Mouse (Mus musculus) right cerebral cortex, adult 2 months (tissue): ENCODE measurements at regions not wholly inside any gene's neighbourhood (a gene's known extent, or its start where the extent isn't known, plus 50 kb on each side); places are given as distances from the start of the nearest gene placed in this dataset.

Experiments used
- DNase-seq, 2 experiments: peaks; one replicate each; pipeline ENCODE4 v3.0.0; 2021 to 2022; ENCODE audit warnings: low spot score in 2 of 2

DNA sequence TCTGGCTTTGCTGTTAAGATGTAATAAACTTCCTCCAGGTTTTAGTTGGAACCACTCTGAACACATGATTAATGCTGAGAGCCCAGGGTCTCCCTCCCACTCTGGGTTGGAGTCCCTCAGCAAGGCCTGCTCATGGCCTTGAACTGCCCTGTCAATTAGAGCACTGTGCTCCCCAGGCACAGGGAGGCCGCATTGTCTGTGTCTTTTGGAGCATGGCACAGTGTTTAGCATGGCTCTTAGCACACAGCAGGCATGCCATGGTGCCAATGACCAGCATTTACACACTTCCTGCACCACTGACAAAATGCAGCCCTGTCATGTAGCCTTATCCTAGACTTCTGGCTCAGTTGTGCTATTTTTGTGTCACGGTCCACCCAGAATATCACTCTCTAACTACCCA lies 398.2 kb upstream of the Mmadhc start:
- no peak for DNase-seq

GRCm38 (mm10) chr2:50693784-50694350 lies 397.3 kb upstream of the Mmadhc start:
- DNase-seq, result peak; percentile 4 to 5

DNA sequence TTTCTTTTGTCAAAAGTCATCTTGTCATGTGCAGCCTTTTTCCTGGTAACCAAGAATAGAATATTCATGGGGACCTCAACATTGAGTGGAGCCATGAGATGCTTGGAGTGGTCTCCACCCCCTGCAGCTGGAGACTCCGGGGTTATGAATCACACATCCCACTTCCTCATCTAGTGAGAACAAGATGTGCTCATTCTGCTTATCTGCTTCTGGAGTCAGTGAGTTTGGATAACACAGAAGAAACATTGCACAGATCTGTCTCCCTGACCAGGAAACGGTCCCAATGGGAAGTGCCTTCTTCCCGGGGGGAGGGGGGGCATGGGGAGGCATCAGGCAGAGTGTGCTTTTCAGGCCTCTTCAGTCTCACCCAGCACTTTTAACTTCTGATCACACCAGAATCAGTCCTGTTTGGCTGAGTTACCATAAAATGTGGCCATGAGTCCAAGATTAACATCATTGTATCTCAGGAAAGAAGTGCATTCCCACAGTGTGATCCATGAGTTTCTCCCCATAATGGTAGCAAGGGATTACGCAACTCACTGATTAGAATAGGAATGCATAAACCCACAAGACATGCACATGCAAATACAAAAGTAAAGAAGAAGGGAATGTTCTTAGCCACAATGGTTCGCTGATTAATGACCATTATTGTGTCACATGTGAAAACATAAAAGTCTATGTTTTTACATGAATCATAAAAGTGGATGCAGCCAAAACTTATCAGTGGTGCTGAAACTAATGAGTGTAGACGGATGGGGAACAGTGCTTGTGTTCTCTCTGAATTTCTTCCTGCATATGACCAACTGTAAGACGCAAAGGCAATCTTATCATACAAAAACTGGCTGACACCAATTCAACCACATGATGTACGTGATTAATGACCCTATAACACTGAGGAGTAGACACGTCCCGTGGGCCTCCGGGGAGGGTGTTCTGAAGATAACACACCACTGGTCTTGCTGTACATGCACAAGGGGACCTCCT lies 393.8 kb upstream of the Mmadhc start:
- no peak for DNase-seq

- DNase-seq, result no peak
Observed at GRCm38 (mm10) chr2:50687672-50688151, 391.1 kb upstream of the Mmadhc start.

GRCm38 (mm10) chr2:50687222-50687621 lies 390.6 kb upstream of the Mmadhc start:
- no peak for DNase-seq

DNA sequence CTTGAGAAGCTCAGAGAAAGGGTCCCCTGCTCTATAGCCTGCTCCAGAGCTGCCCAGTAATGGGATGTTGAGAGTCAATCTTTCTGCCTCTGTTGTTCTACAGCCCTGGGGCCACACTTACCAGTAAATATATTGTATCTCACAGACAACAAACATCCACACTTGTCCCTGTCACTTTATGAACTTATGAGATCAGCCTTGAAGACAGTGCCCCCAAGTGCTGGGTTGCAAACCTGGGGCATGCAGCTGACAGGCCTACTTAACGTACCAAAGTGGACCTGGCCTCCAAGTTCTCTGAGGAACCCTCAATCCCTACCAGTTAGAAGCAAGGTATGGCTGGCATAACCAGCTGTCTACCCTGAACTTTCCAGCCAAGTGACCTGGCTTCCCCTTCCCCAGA lies 380.9 kb upstream of the Mmadhc start:
- no peak for DNase-seq

- no peak for DNase-seq
Observed at GRCm38 (mm10) chr2:50675736-50676550, 379.3 kb upstream of the Mmadhc start.

DNA sequence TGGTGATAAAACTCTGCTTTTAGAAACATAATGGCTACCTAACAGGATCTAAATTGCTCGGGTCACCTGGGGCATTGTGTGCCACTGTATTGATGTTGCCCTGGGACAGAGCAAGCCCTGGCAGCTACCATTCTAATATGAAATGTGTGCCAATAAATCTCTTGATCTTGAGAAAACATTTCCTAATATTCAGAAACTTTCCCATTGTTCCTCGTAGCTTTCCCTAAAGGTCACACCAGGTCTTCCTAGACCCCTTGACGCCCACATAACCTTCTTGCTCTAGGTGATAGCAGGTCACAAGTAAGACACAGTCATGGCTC lies 378.2 kb upstream of the Mmadhc start:
- DNase-seq, result no peak

DNA sequence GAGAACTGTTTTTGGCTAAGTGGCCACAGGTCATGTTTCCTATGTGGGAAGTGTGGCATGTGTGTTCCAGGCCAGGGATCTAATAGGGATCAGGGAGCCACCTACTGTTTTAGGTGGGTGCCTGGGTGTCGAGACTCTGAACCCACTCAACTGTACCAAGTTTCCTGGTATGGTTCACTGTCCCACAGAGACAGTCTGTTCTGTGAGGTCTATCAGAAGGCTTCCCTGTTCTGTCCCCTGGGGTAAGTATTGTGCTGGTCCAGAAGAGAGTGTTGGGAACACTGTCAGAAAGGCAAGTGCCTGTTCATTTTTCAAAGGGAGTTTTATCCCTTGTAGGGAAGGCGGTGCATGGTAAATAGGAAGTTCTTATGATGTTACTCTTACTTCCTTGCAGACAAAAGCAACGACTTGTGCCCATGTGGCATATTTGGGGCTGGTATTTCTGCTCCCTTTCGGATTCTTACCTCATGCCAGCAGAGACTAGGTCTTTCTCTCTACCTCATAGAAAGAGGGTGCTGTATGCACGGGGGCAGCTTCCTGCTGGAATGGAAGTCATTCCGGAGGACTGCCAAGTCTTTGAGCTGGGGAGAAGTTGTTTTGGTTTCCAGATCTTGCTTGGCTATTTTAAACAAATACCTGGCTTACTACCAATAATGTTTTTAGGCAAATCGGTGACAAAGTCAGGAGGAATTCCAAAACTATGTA lies 377.7 kb upstream of the Mmadhc start:
- DNase-seq, result no peak

DNA sequence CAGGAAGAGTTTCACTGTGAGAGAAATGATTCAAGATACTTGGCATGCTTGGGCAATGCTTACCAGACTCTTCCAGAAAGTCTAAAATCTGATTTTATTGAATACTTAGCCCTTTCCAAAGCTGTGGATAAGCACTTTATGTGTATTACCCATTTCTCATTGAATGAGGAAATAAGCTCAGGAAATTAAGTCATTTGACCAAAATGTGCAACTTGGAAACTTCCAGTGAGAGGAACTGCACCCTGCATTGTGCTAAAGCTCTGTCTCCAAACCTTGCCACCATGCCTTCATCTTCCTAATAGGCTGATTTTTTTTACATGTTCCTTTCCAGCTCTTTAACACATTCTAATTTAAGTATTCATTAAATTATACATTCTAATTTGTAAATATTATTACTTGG lies 372.7 kb upstream of the Mmadhc start:
- DNase-seq, result no peak

DNA sequence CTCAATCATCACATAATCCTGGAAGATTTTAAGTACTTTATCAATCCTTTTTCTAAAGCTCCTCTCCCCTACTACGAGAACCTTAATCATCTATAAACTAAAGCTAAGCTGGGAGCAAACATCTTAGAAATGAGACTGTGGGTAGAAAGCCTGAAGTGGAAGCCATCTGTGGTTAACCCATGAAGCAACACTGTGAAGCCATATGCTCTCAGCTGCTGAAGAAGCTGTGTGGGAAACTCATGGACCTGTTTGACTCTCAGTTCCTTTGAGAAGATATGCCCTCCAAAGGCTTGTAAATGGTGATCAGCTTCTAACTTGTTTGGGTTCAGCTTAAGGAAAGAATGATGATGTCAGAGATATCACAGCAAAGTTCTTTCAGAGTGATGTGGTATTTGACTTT lies 372.2 kb upstream of the Mmadhc start:
- no peak for DNase-seq

DNA sequence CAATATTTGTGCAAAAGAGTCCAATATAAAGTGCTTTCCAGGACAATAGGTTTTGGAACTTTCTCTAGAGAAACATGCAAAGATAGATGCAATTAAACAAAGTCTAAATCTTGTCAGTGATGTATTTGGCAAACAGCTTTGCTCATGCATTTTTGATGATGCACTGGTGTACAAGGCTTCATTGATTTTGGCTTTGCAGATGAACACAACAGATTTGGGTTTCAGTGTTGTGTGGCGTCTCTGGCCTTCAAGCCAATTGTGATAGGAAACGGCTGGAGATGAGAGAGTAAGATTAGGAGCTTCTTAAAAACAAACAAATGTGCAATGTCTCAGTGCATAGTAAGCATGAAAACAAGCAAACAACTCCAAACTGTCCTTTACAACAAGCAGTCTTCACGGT lies 370.6 kb upstream of the Mmadhc start:
- no peak for DNase-seq

DNA sequence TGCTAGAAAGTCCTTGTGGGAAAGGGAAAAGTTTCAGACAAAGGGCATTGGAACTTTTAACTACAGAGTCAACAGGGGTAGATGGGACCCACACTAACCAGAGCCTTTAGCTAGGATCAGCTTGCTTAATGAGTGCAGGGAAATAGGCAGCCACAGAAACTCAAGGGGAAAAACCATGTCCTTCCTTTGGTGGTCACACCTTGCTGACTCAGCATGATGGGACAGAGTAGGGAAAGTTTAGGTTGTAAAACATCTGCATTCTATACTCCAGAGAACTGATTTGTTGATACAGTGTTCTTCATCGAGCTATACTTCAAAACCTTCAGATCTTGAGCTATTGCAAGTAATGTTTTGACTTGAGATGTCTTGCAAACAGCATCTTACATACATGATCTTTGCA lies 365.9 kb upstream of the Mmadhc start:
- DNase-seq, result no peak

DNA sequence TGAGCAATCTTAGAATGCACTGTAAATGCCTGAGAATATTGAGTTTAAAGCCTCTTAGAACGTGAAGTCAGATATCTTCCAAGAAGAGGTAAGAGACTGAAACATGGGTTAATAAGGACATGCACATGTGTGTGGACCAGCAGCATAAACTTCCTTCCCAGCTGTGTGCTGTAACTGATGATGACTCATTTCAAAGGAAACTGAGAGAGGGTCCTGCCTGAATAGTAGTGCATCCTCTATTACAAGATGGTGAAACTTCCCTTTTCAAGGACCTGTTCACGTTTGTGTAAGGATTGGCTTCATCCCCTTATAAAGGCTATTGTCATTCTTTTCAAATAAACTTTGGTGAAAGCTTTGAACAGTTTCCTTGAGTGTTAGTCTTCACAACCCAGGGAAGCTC lies 363.4 kb upstream of the Mmadhc start:
- DNase-seq, result no peak

DNA sequence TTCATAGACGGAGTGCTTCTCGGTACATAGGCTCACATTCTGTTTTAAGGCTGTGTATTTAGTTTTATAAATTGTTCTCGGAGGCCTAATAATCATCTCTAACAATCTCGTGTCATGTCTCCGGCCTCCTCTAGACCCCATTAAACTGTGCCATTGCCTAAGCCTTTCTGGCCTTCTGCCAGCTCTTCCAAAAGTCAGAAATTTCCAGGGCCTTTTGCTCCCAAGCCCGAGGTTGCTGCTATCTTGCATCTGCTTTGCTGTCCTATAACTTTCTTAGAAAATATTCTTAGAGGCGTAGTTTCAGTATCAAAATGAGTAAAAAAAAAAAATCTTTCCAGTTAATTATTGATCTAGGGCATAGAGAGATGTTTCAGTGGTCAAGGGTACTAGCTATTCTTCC lies 361.2 kb upstream of the Mmadhc start:
- no peak for DNase-seq

DNA sequence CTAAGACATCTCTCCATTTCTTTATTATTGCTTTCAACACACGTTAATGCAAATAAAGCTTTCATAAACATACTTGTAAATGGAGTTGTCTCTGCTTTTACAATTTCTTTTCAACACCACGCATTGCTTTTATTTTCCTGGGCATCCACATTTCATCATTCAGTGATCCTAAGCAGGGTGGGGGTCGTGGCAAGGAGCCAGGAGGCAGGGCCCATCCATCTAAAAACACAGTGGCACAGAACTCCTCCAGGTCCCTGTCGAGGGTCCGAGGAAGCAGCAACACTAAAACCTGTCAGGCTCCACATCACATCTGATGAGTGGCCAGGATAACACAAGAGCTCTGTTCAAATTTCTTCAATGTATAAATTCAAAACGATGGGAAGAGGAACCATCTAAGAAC lies 359.8 kb upstream of the Mmadhc start:
- no peak for DNase-seq

GRCm38 (mm10) chr2:50654953-50655324 lies 358.3 kb upstream of the Mmadhc start:
- DNase-seq, result peak; percentile 17 to 19

DNA sequence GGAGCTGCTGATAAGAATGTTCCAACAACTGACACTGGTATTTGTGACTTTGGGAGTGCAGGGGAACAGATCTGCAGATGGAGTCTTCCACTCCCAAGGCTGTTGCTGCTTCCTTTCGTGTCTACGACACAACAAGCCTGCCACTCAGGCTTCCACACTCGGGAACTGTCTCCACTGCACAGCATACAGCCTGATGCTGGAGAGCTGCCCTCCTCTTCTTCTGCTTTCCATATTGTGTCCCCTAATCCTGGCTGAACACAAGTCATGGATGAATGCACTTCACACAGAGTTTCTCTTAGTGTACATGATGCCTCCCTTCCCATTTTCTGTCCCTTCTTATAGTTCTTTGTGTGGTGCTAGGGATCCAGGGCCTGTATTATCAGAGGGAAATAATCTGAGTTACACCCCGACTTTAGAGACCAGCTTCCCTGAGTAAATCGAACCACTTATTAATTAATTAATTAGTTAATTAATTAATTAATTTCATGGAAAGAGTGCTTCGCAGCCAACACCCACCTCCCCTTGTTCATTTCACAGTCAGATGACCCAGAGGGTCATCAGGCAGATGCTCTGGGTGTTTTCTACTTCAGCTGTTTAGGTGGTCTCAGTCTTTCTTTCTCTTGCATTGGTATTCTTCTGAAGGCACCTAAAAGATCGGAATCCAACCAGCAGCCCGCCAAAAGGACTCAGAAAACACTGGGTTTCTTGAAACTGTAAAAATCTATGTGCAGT lies 357.8 kb upstream of the Mmadhc start:
- DNase-seq, result no peak

DNA sequence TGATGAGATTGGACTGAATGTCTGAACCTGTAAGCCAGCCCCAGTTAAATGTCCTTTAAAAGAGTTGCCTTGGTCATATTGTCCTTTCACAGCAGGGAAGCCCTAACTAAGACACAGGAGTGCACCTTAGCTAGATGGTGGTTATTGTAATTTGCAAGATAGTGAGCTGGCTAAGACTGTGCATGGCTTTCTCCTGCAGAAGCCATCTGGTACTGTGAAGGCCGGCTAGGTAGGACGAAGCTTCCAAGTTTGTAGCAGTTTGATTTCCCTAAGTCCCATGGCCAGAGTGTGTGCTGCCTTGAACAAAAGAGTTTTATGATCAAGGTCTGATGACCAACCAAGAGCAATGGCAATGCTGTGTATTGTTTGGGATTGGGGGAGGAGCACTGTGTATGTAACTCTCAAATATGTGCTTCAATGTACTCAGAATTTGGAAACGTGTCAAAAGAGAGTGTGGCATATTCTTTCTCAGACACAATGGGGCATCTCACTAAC lies 356.6 kb upstream of the Mmadhc start:
- DNase-seq, result no peak

GRCm38 (mm10) chr2:50649656-50650055 lies 353.1 kb upstream of the Mmadhc start:
- no peak for DNase-seq

DNA sequence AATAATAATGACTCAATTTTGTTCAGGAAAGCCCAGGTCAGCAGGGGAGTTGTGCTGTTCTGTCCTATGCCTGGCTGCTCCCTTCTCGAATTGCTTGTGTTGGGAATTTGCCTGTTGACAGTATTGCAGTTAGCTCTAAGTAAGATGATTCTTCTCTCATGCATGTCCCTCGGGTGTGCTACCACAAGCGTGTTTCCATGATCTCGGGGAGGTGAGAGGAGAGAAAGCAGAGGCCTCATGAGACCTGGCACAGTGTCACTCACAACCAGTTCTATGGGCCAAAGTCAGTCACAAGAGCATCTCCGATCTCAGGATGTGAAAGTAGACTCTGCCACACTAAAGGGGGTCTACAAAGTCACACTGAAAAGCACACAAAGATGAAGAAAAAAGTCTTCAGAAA lies 346.6 kb upstream of the Mmadhc start:
- no peak for DNase-seq
